Mouse (Mus musculus): ENCODE measurements around the gene Gm14214. TPM values are rescaled to one million over a fixed set of nuclear protein-coding genes. Genes with fewer than 3 reads are reported as not detected.

Gm14214 gene
- total and polyA plus RNA-seq, 3 experiments = 0.17 TPM; not detected in 2

GRCm38 (mm10) chr2:154776496-154776895 lies 6.7 kb upstream of the Gm14214 start:
- H3K27me3 ChIP-seq (ENCODE audit: control insufficient read depth in 1 of 2, insufficient read depth in 2 of 2, low read length in 2 of 2) = peaks cover 2% of the 10 kb centered on the region in 2 experiments; a peak in 3 of 4 replicates
- no peak for TF ChIP-seq CHD2 (IDR thresholded peaks at IDR 0.05; ENCODE audit: low read length)
- TF ChIP-seq NRF1 (IDR thresholded peaks at IDR 0.05; ENCODE audit: insufficient read depth, low read depth, low read length, poor library complexity, severe bottlenecking) = no peak
- no peak for TF ChIP-seq MAZ (IDR thresholded peaks at IDR 0.05; ENCODE audit: low read depth, low read length)
- no peak for TF ChIP-seq ZKSCAN1 (IDR thresholded peaks at IDR 0.05; ENCODE audit: low read depth, low read length)
- no peak for TF ChIP-seq ZMIZ1 (IDR thresholded peaks at IDR 0.05; ENCODE audit: low read depth, low read length)
- no peak for TF ChIP-seq ETS1 (IDR thresholded peaks at IDR 0.05; ENCODE audit: low read depth, low read length)
- TF ChIP-seq E2F4 (IDR thresholded peaks at IDR 0.05; ENCODE audit: borderline replicate concordance, low read depth, low read length) = no peak
- TF ChIP-seq ZC3H11A (IDR thresholded peaks at IDR 0.05; ENCODE audit: low read depth, low read length) = no peak
- TF ChIP-seq MYC (IDR thresholded peaks at IDR 0.05; ENCODE audit: low read depth, low read length) = no peak
- TF ChIP-seq POLR2A (IDR thresholded peaks at IDR 0.05; ENCODE audit: control insufficient read depth in 1 of 2, insufficient read depth in 1 of 2, low read depth in 1 of 2, low read length in 2 of 2, poor library complexity in 1 of 2) = no peak
- no peak for TF ChIP-seq ELF1 (IDR thresholded peaks at IDR 0.05; ENCODE audit: low read depth, low read length)
- TF ChIP-seq ZNF384 (IDR thresholded peaks at IDR 0.05; ENCODE audit: low read depth, low read length) = no peak
- TF ChIP-seq TAL1 (IDR thresholded peaks at IDR 0.05; ENCODE audit: low read length) = no peak
- TF ChIP-seq HCFC1 (IDR thresholded peaks at IDR 0.05; ENCODE audit: low read depth, low read length) = no peak
- TF ChIP-seq MEF2A (IDR thresholded peaks at IDR 0.05; ENCODE audit: extremely low read depth, insufficient replicate concordance, low read depth, low read length, poor library complexity, severe bottlenecking) = no peak
- no peak for TF ChIP-seq SMC3 (IDR thresholded peaks at IDR 0.05; ENCODE audit: low read depth, low read length)
- no peak for TF ChIP-seq JUND (IDR thresholded peaks at IDR 0.05; ENCODE audit: low read depth, low read length)
- no peak for TF ChIP-seq GABPA (IDR thresholded peaks at IDR 0.05; ENCODE audit: low read depth, low read length)
- no peaks in the 10 kb centered on the region for H3K9me3 ChIP-seq (replicated peaks; ENCODE audit: insufficient read depth, low read length)
- H3K79me2 ChIP-seq (ENCODE audit: control insufficient read depth, insufficient read depth, low read length, poor library complexity) = no peaks in the 10 kb centered on the region
- no peaks in the 10 kb centered on the region for H3K36me3 ChIP-seq (ENCODE audit: control insufficient read depth in 1 of 2, insufficient read depth in 2 of 2, low read length in 2 of 2)
- DNase-seq (ENCODE audit: low read depth, low spot score) = no peak
- H3K4me1 ChIP-seq (ENCODE audit: control insufficient read depth in 1 of 2, insufficient read depth in 2 of 2, low read length in 2 of 2) = no peaks in the 10 kb centered on the region
- no peak overlapping the region for H3K4me3 ChIP-seq (ENCODE audit: control insufficient read depth in 1 of 2, insufficient read depth in 1 of 2, low read depth in 2 of 2, low read length in 2 of 2)
- H3K27ac ChIP-seq (ENCODE audit: control insufficient read depth, low read depth, low read length) = no peak overlapping the region
- H3K9ac ChIP-seq (ENCODE audit: control insufficient read depth, low read depth, low read length, poor library complexity, severe bottlenecking) = no peak overlapping the region

GRCm38 (mm10) chr2:154774032-154774431 lies 4.2 kb upstream of the Gm14214 start:
- Histone ChIP-seq H3K36me3 (ENCODE audit: control insufficient read depth in 1 of 2, insufficient read depth in 2 of 2, low read length in 2 of 2) (no peaks in the 10 kb centered on the region), H3K27ac (ENCODE audit: control insufficient read depth, low read depth, low read length) (no peak overlapping the region), H3K4me3 (ENCODE audit: control insufficient read depth in 1 of 2, insufficient read depth in 1 of 2, low read depth in 2 of 2, low read length in 2 of 2) (no peak overlapping the region), H3K79me2 (ENCODE audit: control insufficient read depth, insufficient read depth, low read length, poor library complexity) (no peaks in the 10 kb centered on the region), H3K27me3 (ENCODE audit: control insufficient read depth in 1 of 2, insufficient read depth in 2 of 2, low read length in 2 of 2) (peaks cover 2% of the 10 kb centered on the region in 2 experiments; a peak in 2 of 4 replicates), H3K4me1 (ENCODE audit: control insufficient read depth in 1 of 2, insufficient read depth in 2 of 2, low read length in 2 of 2) (no peaks in the 10 kb centered on the region), H3K9me3 (replicated peaks; ENCODE audit: insufficient read depth, low read length) (no peaks in the 10 kb centered on the region), H3K9ac (ENCODE audit: control insufficient read depth, low read depth, low read length, poor library complexity, severe bottlenecking) (no peak overlapping the region)
- DNase-seq (ENCODE audit: low read depth, low spot score) = peak; percentile 74
- peak; percentile 58 for TF ChIP-seq RAD21 (IDR thresholded peaks at IDR 0.05; ENCODE audit: low read depth, low read length)
- TF ChIP-seq MEF2A (IDR thresholded peaks at IDR 0.05; ENCODE audit: extremely low read depth, insufficient replicate concordance, low read depth, low read length, poor library complexity, severe bottlenecking) = no peak
- peak; percentile 48 to 66 (median 64) for TF ChIP-seq CTCF (IDR thresholded peaks at IDR 0.05 in 2 of 3, conservative IDR thresholded peaks at IDR 0.05 in 1 of 3; ENCODE audit: control insufficient read depth in 1 of 3, insufficient read depth in 1 of 3, low read depth in 2 of 3, low read length in 3 of 3, poor library complexity in 1 of 3, severe bottlenecking in 1 of 3)
- TF ChIP-seq SMC3 (IDR thresholded peaks at IDR 0.05; ENCODE audit: low read depth, low read length) = peak; percentile 42
